Mouse (Mus musculus): ENCODE results near the gene Fn1.

Fn1 gene

GRCm38 (mm10) chr1:71648166-71648565 is 4.8 kb downstream of the Fn1 start:
- no peak for DNase-seq

DNA sequence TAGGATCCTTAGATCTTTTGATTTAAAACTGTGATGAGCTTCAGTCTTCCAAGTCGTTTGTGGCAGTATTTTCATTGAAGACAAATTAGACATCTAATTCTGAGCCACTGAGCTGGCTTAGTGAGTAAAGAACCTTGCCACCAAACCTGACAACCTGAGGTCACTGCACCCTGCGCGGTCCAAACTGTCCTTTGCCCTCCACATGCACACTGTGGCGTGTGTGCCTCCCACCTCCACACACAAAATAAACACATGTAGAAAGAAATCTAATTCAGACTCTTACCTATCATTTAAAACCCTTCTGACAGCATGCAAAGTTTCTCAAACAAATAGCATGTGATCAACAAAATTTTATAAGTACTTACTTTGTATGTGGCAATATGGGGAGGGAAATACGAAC is 6.2 kb downstream of the Fn1 start:
- DNase-seq, result no peak

DNA sequence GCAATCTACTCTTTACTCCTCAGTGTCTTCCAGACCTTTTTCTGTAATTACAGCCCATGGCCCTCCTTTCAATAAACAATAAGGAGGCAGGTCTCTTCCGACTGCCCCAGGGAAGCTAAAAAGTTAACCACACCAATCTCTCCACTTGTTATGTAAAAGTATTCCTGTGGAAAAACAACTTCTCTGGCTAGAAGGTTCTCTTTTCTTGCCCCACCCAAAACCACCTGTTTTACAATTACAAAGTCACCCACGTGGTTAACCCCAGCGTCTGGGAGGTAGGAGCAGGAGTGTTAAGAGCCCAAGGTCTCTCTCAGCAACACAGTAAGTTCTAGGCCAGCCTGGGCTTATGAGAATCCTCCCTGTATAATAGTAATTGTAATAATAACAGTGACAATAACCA is 7.0 kb downstream of the Fn1 start:
- DNase-seq, result no peak

DNA sequence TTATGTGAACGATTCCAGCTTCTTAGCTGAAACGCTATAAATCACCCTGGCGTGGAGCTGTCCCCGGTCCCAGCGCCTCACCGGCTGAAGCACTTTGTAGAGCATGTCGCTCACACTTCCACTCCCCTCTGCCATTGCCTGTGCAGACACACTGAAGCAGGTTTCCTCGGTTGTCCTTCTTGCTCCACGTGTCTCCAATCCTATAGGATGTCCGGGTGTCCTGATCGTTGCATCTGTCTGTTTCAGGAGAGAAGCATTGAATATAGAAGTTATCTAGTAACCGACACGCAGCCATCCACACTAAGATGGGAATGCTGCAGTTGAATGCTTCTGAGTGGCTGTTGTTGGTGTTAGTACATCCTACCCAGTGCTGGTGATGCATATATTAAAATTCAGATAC is 7.5 kb downstream of the Fn1 start:
- no peak for DNase-seq

DNA sequence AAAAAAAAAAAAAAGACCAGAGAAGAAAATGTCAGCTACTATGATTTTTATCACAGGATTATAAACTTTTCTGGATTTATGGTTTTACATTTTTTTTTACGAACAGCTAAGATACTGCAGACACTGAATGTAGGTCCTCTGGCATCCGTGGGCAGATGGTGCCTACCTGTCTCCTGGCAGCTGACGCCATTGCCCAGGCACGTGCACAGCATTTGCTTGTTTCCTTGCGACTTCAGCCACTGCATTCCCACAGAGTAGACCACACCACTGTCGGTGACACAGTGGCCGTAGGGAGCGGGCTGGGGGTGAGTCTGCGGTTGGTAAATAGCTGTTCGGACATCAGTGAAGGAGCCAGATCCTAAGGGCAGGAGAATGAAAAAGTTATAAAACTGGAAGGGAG is 10.2 kb downstream of the Fn1 start:
- no peak for DNase-seq

DNA sequence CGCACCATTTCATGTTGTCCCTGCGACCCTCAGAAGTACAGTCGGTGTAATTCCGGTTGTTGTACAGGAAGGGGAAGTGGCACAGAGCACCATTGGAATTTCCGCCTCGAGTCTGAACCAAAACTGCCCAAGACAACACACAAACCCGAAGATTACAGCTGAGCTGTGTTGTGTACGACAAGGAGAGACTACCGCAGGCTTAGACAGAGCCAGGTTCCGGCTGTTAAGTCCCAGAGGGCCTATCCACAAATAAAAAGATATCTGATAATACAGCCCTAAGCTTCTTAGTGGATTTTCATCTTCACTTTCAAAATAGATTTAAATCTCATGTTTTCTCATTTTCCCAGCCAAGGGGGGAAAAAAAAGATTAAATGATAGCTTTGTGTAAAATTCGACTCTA is 11.8 kb downstream of the Fn1 start:
- DNase-seq, result no peak

GRCm38 (mm10) chr1:71640157-71640556 is 12.8 kb downstream of the Fn1 start:
- DNase-seq, result no peak

DNA sequence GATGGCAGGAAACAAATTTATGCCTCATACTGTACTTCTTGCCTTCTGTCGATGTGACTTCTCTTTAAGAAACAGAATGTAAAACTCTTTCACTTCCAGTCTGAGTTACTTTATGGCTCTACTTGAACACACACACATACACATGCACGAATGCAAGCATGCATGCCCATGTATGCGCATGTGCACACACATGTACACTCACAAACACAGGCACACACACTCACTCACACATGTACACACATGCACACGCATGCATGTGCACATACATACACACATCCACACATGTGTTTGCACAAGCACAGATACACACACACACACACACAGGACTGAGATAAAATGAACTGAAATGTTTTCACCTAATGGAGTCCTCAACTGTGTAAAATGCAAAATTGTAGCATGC is 16.3 kb downstream of the Fn1 start:
- no peak for DNase-seq

GRCm38 (mm10) chr1:71636116-71636515 is 16.9 kb downstream of the Fn1 start:
- DNase-seq, result no peak

GRCm38 (mm10) chr1:71635101-71636014 is 17.6 kb downstream of the Fn1 start:
- no peak for DNase-seq

DNA sequence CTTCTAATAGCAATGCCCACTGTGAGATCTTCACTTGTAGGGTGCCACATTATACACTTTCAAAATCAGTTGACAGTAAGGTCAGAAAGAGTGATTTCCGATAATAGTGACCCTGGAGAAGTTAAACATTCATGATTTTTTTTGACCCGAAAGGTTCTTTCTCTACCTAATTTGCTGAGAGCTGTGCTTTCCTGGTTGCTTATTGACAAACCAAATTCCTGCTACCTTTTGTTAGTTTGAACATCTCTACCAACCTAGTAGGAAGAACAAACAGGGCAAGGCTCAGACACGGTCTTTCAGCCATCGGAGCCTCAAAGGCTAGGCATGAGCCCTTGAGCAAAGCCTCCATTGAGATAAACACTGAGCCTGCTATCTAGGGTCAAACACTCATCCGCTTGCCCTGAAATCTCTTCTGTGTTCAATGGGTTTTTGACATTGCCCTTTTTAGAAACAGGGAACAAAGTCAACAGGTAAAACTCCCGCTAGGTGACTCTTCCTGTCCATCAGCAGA is 18.5 kb downstream of the Fn1 start:
- no peak for DNase-seq

- DNase-seq, result no peak
These were observed 20.6 kb downstream of the Fn1 start for GRCm38 (mm10) chr1:71632387-71632786.

- DNase-seq, result no peak
These were observed 21.2 kb downstream of the Fn1 start for GRCm38 (mm10) chr1:71631811-71632210.

DNA sequence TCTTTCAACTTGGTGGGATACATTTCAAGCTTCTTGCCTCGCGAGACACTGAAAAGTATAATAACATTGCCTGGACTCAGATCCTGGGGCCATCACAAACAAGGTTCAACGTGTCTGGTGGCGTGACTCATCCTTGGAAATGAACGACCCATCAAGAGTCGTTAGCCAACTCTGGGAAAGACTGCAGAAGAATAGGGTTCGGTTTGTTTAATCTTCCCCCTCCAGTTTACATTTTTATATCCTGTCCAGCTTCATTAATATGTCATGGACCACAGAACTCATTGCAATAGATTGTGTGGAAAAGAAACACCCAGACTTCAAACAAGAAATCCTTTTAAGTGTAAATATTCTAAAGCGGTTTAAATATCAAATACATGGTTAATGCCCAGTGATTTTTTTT is 22.8 kb downstream of the Fn1 start:
- DNase-seq, result no peak

DNA sequence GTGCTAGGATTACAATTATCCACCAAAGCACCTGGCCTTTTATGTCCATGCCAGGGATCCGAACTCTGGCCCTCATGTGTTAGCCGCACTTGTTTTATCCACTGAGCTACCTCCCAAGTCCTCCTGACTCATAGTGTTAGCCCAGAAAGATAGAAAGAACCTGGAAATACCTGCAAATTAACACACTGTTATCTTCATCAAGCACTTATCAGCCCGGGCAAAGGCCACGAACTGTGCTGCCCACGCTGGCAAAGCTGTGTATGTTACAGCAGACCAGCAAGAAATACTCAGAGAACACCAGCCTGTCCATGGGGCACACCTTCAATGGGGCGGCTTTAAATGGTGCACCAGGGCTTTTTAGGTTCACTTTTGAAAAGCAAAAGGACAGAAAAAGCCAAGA is 29.4 kb downstream of the Fn1 start:
- DNase-seq, result no peak

GRCm38 (mm10) chr1:71621526-71621925 is 31.5 kb downstream of the Fn1 start:
- no peak for DNase-seq

GRCm38 (mm10) chr1:71614545-71615246 is 38.3 kb downstream of the Fn1 start:
- no peak for DNase-seq

DNA sequence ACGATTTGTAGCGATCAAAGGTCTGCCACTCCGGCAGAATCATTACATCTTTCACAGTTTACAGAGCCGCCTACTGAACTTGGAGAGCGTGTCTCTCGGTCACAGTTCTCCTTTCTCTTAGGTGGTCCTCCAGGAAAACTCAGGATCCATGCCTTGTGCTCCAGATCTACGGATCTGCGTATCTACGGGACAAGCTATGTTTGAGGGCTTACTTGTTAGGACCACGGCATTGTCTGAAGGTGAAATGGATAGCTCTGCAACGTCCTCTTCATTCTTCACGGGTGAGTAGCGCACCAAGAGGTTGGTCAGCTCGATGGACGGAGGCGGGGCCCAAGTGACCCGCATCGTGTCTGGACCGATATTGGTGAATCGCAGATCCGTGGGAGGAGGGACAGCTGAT is 40.7 kb downstream of the Fn1 start:
- no peak for DNase-seq

GRCm38 (mm10) chr1:71609916-71610315 is 43.1 kb downstream of the Fn1 start:
- no peak for DNase-seq

DNA sequence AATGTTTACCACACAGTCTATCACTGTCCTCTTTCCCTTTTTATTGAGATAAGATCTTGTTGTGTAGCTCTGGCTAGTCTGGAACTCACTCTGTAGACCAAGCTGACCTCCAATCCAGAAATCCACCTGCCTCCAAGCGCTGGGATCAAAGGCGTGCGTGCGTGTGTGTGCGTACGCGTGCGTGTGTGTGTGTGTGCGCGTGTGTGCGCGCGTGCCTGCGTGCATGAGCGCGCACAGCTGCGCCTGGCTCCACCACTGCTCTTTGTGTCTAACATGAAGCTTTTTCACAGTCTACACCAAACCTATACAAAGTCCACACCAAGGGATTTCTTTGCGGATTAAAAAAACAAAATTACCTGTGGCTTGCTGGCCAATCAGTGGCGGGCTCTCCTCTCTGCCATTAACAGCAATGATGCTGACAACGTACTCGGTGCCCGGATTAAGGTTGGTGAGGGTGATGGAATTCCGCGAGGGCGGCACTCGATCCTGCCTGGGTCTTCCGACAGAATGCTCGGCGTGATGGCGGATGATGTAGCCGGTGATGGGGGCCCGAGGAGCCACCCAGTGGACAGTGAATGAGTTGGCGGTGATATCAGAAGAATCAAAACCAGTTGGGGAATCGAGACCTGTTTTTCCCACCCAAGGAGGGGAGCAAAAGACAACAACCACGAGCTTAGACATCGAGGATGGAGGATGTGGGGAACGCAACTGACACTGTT is 43.8 kb downstream of the Fn1 start:
- no peak for DNase-seq

DNA sequence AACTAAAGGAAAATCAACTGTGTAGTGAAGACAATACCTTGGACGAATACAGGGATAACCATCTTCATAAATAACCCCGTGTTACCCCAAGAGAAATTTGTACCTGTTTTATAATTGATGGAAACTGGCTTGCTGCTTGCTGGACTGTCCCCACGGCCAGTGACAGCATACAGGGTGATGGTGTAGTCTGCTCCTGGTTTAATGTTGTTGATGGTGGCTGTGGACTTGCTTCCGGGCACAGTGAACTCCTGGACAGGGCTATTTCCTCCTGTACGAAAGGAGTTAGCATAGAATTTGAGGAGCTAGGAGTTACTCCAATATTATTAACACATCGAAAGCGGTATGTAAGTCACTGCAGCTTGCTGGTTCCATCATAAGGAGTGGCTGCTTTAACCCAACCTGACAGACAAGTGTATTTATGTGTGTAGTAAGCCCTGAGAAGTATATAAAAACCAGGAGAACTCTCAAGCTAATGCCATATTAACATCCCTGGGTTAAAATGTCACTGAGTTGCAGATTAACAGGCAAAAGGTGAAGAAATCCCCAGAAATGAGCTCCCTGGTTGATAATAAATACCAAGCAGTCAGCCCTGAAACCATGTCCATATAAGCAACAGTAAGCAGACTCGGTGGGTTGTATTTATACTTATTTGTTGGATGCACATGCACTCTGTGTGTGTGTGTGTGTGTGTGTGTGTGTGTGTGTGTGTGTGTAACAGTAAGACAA is 46.2 kb downstream of the Fn1 start:
- no peak for DNase-seq

DNA sequence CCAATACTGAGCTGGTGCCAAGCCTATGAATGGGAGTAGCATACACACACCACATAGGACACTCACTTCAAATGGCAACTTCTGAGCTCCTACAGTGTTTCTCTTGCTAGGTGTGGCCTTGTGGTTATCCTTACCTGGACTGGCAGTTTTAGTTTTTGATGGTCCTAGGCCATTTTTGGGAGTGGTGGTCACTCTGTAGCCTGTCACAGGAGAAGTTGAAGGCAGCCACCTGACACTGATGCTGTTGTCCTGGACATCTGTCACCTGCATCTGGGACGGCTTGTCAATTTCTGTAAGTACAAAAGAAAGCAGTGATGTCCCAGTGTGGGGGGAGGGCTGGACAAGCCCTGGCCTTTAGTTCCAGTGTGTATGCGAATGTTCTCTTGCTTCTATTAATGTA is 47.2 kb downstream of the Fn1 start:
- no peak for DNase-seq

DNA sequence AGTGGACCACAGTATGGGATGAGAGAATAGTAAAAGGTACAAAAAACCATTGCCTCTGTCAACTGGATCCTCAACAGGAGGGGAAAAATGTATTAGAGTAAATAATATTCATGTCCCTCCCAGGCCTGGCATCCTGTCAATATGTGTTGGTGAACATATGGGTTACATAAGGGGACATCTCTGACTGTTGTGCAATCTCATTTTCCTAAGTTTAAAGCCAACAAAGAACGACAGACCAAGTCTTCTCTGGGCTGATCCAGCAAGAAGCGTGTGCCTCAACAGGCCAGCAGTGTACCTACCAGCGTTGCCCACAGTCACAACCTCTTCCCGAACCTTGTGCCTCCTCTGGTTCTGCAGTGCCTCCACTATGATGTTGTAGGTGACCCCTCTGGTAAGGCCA is 57.6 kb downstream of the Fn1 start:
- no peak for DNase-seq

Measured in cerebellum, adult 9-10 months (tissue).